Mouse (Mus musculus) midbrain, embryonic 12.5 days (tissue): ENCODE measurements at regions not wholly inside any gene's neighbourhood (a gene's known extent, or its start where the extent isn't known, plus 50 kb on each side); places are given as distances from the start of the nearest gene placed in this dataset.

Experiments
- ATAC-seq: fragments of 200-750 bp; cut with Nextera tagmentation; 2 replicates; pipeline ENCODE4 v1.8.0; 2017; ENCODE audit warnings: low read depth, moderate TSS enrichment, moderate library complexity; ENCODE audit not compliant: low FRiP score
- H3K27ac ChIP-seq: fragments of 300-500 bp; sonication (generic); replicated peaks from 2 replicates; pipeline ENCODE4 v1.5.1; 2016; ENCODE audit warnings: mild to moderate bottlenecking
- H3K27me3 ChIP-seq: fragments of 300-500 bp; sonication (generic); 2 replicates; pipeline ENCODE4 v1.6.1; 2016; ENCODE audit warnings: mild to moderate bottlenecking
- H3K36me3 ChIP-seq: fragments of 300-500 bp; sonication (generic); 2 replicates; pipeline ENCODE4 v1.6.1; 2016
- H3K4me1 ChIP-seq: fragments of 300-500 bp; sonication (generic); 2 replicates; pipeline ENCODE4 v1.6.1; 2016
- H3K4me2 ChIP-seq: fragments of 300-500 bp; sonication (generic); replicated peaks from 2 replicates; pipeline ENCODE4 v1.6.1; 2016; ENCODE audit warnings: mild to moderate bottlenecking, moderate library complexity
- H3K4me3 ChIP-seq: fragments of 300-500 bp; sonication (generic); 2 replicates; pipeline ENCODE4 v1.5.1; 2016; ENCODE audit warnings: mild to moderate bottlenecking
- H3K9ac ChIP-seq: fragments of 300-500 bp; sonication (generic); replicated peaks from 2 replicates; pipeline ENCODE4 v1.6.1; 2016; ENCODE audit warnings: mild to moderate bottlenecking, moderate library complexity
- H3K9me3 ChIP-seq: fragments of 300-500 bp; sonication (generic); 2 replicates; pipeline ENCODE4 v1.6.1; 2016; ENCODE audit warnings: mild to moderate bottlenecking
- WGBS: fragments of 180-500 bp; shearing (Covaris S2); methylation state at CpG from one replicate; pipeline ENCODE4 v1.1.7; 2016; 5-methylcytosine and 5-hydroxymethylcytosine counted together

GRCm38 (mm10) chr13:60270526-60270925, 93.4 kb upstream of the Gas1 start:
- ATAC-seq = no peak
- WGBS = 87% methylated on average over 5 of the region's 5 CpGs
- Histone ChIP-seq H3K9ac (no peak overlapping the region), H3K4me3 (no peak overlapping the region), H3K9me3 (peaks cover 8% of the 10 kb centered on the region; the same call in 1 of the 2 replicates), H3K36me3 (no peaks in the 10 kb centered on the region), H3K27me3 (no peaks in the 10 kb centered on the region), H3K4me2 (no peak overlapping the region), H3K4me1 (no peaks in the 10 kb centered on the region), H3K27ac (no peak overlapping the region)

- Histone ChIP-seq H3K27ac (no peak overlapping the region), H3K4me1 (no peaks in the 10 kb centered on the region), H3K27me3 (no peaks in the 10 kb centered on the region), H3K9me3 (peaks cover 8% of the 10 kb centered on the region; the same call in 1 of the 2 replicates), H3K36me3 (no peaks in the 10 kb centered on the region), H3K9ac (no peak overlapping the region), H3K4me3 (no peak overlapping the region), H3K4me2 (no peak overlapping the region)
- ATAC-seq = no peak
- WGBS = 88% methylated on average over 7 of the region's 7 CpGs
Observed at GRCm38 (mm10) chr13:60273331-60273730, 96.2 kb upstream of the Gas1 start.

GRCm38 (mm10) chr13:60282543-60283251, 105.5 kb upstream of the Gas1 start:
- WGBS = 63% methylated on average over 7 of the region's 7 CpGs
- peaks cover 7% of the 10 kb centered on the region for H3K4me1 ChIP-seq
- no peak; the same call in 1 of the 2 replicates for ATAC-seq

GRCm38 (mm10) chr13:60286525-60287224, 109.5 kb upstream of the Gas1 start:
- Histone ChIP-seq H3K4me3 (no peak overlapping the region), H3K9me3 (no peaks in the 10 kb centered on the region), H3K4me1 (peaks cover 7% of the 10 kb centered on the region), H3K27ac (no peak overlapping the region), H3K9ac (no peak overlapping the region), H3K36me3 (no peaks in the 10 kb centered on the region), H3K4me2 (no peak overlapping the region), H3K27me3 (no peaks in the 10 kb centered on the region)
- no peak for ATAC-seq
- 85% methylated on average over 11 of the region's 11 CpGs for WGBS

More at GRCm38 (mm10) chr13:60282543-60283251, 105.5 kb upstream of the Gas1 start:
- Histone ChIP-seq H3K4me3 (no peak overlapping the region), H3K27ac (no peak overlapping the region), H3K4me2 (no peak overlapping the region), H3K27me3 (no peaks in the 10 kb centered on the region), H3K9ac (no peak overlapping the region), H3K9me3 (no peaks in the 10 kb centered on the region), H3K36me3 (no peaks in the 10 kb centered on the region)

- Histone ChIP-seq H3K36me3 (no peaks in the 10 kb centered on the region), H3K4me2 (no peak overlapping the region), H3K27ac (no peak overlapping the region), H3K4me1 (no peaks in the 10 kb centered on the region), H3K4me3 (no peak overlapping the region), H3K9me3 (no peaks in the 10 kb centered on the region), H3K27me3 (no peaks in the 10 kb centered on the region), H3K9ac (no peak overlapping the region)
- no peak for ATAC-seq
- WGBS = 80% methylated on average over 3 of the region's 3 CpGs
Observed at GRCm38 (mm10) chr13:60289650-60290049, 112.5 kb upstream of the Gas1 start.

GRCm38 (mm10) chr13:60290820-60291219, 113.7 kb upstream of the Gas1 start:
- no peak for ATAC-seq
- no peak overlapping the region for H3K4me3 ChIP-seq
- no peaks in the 10 kb centered on the region for H3K9me3 ChIP-seq
- H3K4me2 ChIP-seq = no peak overlapping the region
- no peak overlapping the region for H3K9ac ChIP-seq
- WGBS = 94% methylated on average over 4 of the region's 4 CpGs
- H3K4me1 ChIP-seq = no peaks in the 10 kb centered on the region
- no peaks in the 10 kb centered on the region for H3K36me3 ChIP-seq
- H3K27ac ChIP-seq = no peak overlapping the region
- H3K27me3 ChIP-seq = no peaks in the 10 kb centered on the region

- no peak overlapping the region for H3K27ac ChIP-seq
- H3K27me3 ChIP-seq = no peaks in the 10 kb centered on the region
- 85% methylated on average over 3 of the region's 3 CpGs for WGBS
- no peaks in the 10 kb centered on the region for H3K4me1 ChIP-seq
- no peaks in the 10 kb centered on the region for H3K36me3 ChIP-seq
- no peak overlapping the region for H3K4me2 ChIP-seq
- ATAC-seq = no peak
- H3K9me3 ChIP-seq = no peaks in the 10 kb centered on the region
- no peak overlapping the region for H3K4me3 ChIP-seq
- H3K9ac ChIP-seq = no peak overlapping the region
Observed at GRCm38 (mm10) chr13:60291344-60291743, 114.2 kb upstream of the Gas1 start.

GRCm38 (mm10) chr13:60296201-60296895, 119.2 kb upstream of the Gas1 start:
- 62% methylated on average over 13 of the region's 13 CpGs for WGBS

GRCm38 (mm10) chr13:60296896-60297275, 119.7 kb upstream of the Gas1 start:
- ATAC-seq = no peak
- Histone ChIP-seq H3K4me2 (no peak overlapping the region), H3K9ac (no peak overlapping the region), H3K4me1 (no peaks in the 10 kb centered on the region), H3K27me3 (no peaks in the 10 kb centered on the region), H3K9me3 (no peaks in the 10 kb centered on the region), H3K4me3 (no peak overlapping the region), H3K27ac (no peak overlapping the region), H3K36me3 (no peaks in the 10 kb centered on the region)
- WGBS = 84% methylated on average over 6 of the region's 6 CpGs

More at GRCm38 (mm10) chr13:60296201-60296895, 119.2 kb upstream of the Gas1 start:
- Histone ChIP-seq H3K4me2 (no peak overlapping the region), H3K4me3 (no peak overlapping the region), H3K4me1 (no peaks in the 10 kb centered on the region), H3K9ac (no peak overlapping the region), H3K27me3 (no peaks in the 10 kb centered on the region), H3K27ac (no peak overlapping the region), H3K9me3 (no peaks in the 10 kb centered on the region), H3K36me3 (no peaks in the 10 kb centered on the region)
- ATAC-seq = no peak

GRCm38 (mm10) chr13:60298575-60298974, 121.4 kb upstream of the Gas1 start:
- no peak for ATAC-seq
- Histone ChIP-seq H3K4me1 (no peaks in the 10 kb centered on the region), H3K36me3 (no peaks in the 10 kb centered on the region), H3K27me3 (no peaks in the 10 kb centered on the region), H3K4me2 (no peak overlapping the region), H3K9me3 (no peaks in the 10 kb centered on the region), H3K9ac (no peak overlapping the region), H3K4me3 (no peak overlapping the region), H3K27ac (no peak overlapping the region)
- WGBS = 85% methylated on average over 2 of the region's 2 CpGs

GRCm38 (mm10) chr13:60299076-60299475, 121.9 kb upstream of the Gas1 start:
- Histone ChIP-seq H3K9me3 (no peaks in the 10 kb centered on the region), H3K4me2 (no peak overlapping the region), H3K27me3 (no peaks in the 10 kb centered on the region), H3K27ac (no peak overlapping the region), H3K9ac (no peak overlapping the region), H3K4me1 (no peaks in the 10 kb centered on the region), H3K36me3 (no peaks in the 10 kb centered on the region), H3K4me3 (no peak overlapping the region)
- no peak for ATAC-seq
- 77% methylated on average over 5 of the region's 5 CpGs for WGBS

GRCm38 (mm10) chr13:60303561-60303960, 126.4 kb upstream of the Gas1 start:
- 94% methylated on average over 9 of the region's 9 CpGs for WGBS
- no peak for ATAC-seq

More at GRCm38 (mm10) chr13:60303561-60303960, 126.4 kb upstream of the Gas1 start:
- Histone ChIP-seq H3K4me1 (peaks cover 2% of the 10 kb centered on the region; the same call in 1 of the 2 replicates), H3K9ac (no peak overlapping the region), H3K27me3 (no peaks in the 10 kb centered on the region), H3K4me2 (no peak overlapping the region), H3K27ac (no peak overlapping the region), H3K4me3 (no peak overlapping the region), H3K9me3 (no peaks in the 10 kb centered on the region), H3K36me3 (no peaks in the 10 kb centered on the region)
